Mouse (Mus musculus): ENCODE measurements at regions not wholly inside any gene's neighbourhood (a gene's known extent, or its start where the extent isn't known, plus 50 kb on each side); places are given as distances from the start of the nearest gene placed in this dataset.
A peak's percentile ranks its signal among the peaks of the same experiment; 100 is the strongest.

GRCm38 (mm10) chrX:142469048-142469634 is 78.8 kb upstream of the Acsl4 start:
- TF ChIP-seq CEBPB (IDR thresholded peaks at IDR 0.05; ENCODE audit: low read depth), result no peak
- Histone ChIP-seq H3K27me3 (ENCODE audit: control insufficient read depth, insufficient read depth, insufficient read length) (no peaks in the 10 kb centered on the region), H3K4me3 (ENCODE audit: insufficient read depth, poor library complexity, severe bottlenecking) (no peak overlapping the region), H3K79me2 (ENCODE audit: control insufficient read depth, insufficient read depth) (no peaks in the 10 kb centered on the region), H3ac (ENCODE audit: control insufficient read depth, insufficient read length, low read depth) (no peak overlapping the region), H3K36me3 (ENCODE audit: control insufficient read depth, insufficient read depth) (no peaks in the 10 kb centered on the region), H3K79me3 (ENCODE audit: low read depth) (no peaks in the 10 kb centered on the region)

- TF ChIP-seq CTCF (IDR thresholded peaks at IDR 0.05; ENCODE audit: control insufficient read depth, insufficient read depth, insufficient read length), result no peak
- TF ChIP-seq MYOG (IDR thresholded peaks at IDR 0.05; ENCODE audit: control insufficient read depth, extremely low read depth, insufficient read length), result no peak
- TF ChIP-seq USF1 (IDR thresholded peaks at IDR 0.05; ENCODE audit: low read depth), result no peak
- no peak for TF ChIP-seq MAX (IDR thresholded peaks at IDR 0.05)
- TF ChIP-seq CEBPB (IDR thresholded peaks at IDR 0.05; ENCODE audit: low read depth), result no peak
- TF ChIP-seq FOSL1 (IDR thresholded peaks at IDR 0.05; ENCODE audit: insufficient read depth, low read length, poor library complexity, severe bottlenecking), result no peak
- no peak for TF ChIP-seq MYOD1 (IDR thresholded peaks at IDR 0.05; ENCODE audit: control insufficient read depth, insufficient read length, low read depth)
Observed at GRCm38 (mm10) chrX:142470083-142470482, 79.7 kb upstream of the Acsl4 start.

GRCm38 (mm10) chrX:142481203-142481815 is 91.0 kb upstream of the Acsl4 start:
- no peaks in the 10 kb centered on the region for H3K79me2 ChIP-seq (ENCODE audit: control insufficient read depth, insufficient read depth)
- TF ChIP-seq CTCF (IDR thresholded peaks at IDR 0.05; ENCODE audit: control insufficient read depth, insufficient read depth, insufficient read length) (no peak), MAX (IDR thresholded peaks at IDR 0.05) (no peak), MYOG (IDR thresholded peaks at IDR 0.05; ENCODE audit: control insufficient read depth, extremely low read depth, insufficient read length) (no peak), CEBPB (IDR thresholded peaks at IDR 0.05; ENCODE audit: low read depth) (no peak), USF1 (IDR thresholded peaks at IDR 0.05; ENCODE audit: low read depth) (no peak)
- H3K4me3 ChIP-seq (ENCODE audit: insufficient read depth, poor library complexity, severe bottlenecking), result no peak overlapping the region
- H3K36me3 ChIP-seq (ENCODE audit: control insufficient read depth, insufficient read depth), result no peaks in the 10 kb centered on the region
- no peaks in the 10 kb centered on the region for H3K27me3 ChIP-seq (ENCODE audit: control insufficient read depth, insufficient read depth, insufficient read length)
- H3K79me3 ChIP-seq (ENCODE audit: low read depth), result no peaks in the 10 kb centered on the region
- no peak overlapping the region for H3ac ChIP-seq (ENCODE audit: control insufficient read depth, insufficient read length, low read depth)

More at GRCm38 (mm10) chrX:142470083-142470482, 79.7 kb upstream of the Acsl4 start:
- Histone ChIP-seq H3K79me2 (ENCODE audit: control insufficient read depth, insufficient read depth) (no peaks in the 10 kb centered on the region), H3K79me3 (ENCODE audit: low read depth) (no peaks in the 10 kb centered on the region), H3K4me3 (ENCODE audit: insufficient read depth, poor library complexity, severe bottlenecking) (no peak overlapping the region), H3ac (ENCODE audit: control insufficient read depth, insufficient read length, low read depth) (no peak overlapping the region), H3K36me3 (ENCODE audit: control insufficient read depth, insufficient read depth) (no peaks in the 10 kb centered on the region), H3K27me3 (ENCODE audit: control insufficient read depth, insufficient read depth, insufficient read length) (no peaks in the 10 kb centered on the region)

DNA sequence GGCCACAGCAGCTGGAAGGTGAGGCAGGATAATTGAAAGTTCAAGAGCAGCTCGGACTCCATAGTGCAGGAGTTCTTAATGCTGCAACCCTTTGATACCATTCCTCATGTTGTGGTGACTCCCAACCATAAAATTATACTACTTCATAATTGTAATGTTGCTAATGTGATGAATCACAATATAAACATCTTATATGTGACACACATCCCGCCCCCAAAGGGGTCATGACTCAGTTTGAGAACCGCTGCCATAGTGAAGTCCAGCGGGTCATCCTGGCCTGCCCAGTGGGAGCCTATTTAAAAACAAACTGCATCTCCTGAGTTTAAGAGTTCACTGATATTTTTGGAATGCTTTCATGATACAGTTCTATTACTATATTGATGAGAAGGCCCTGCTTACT is 97.7 kb upstream of the Acsl4 start:
- TF ChIP-seq USF1 (IDR thresholded peaks at IDR 0.05; ENCODE audit: low read depth) (no peak), MYOD1 (IDR thresholded peaks at IDR 0.05; ENCODE audit: control insufficient read depth, insufficient read length, low read depth) (peak; percentile 52), CEBPB (IDR thresholded peaks at IDR 0.05; ENCODE audit: low read depth) (peak; percentile 2), MAX (IDR thresholded peaks at IDR 0.05) (no peak), FOSL1 (IDR thresholded peaks at IDR 0.05; ENCODE audit: insufficient read depth, low read length, poor library complexity, severe bottlenecking) (peak; percentile 66)
- Histone ChIP-seq H3K36me3 (ENCODE audit: control insufficient read depth, insufficient read depth) (no peaks in the 10 kb centered on the region), H3K79me3 (ENCODE audit: low read depth) (no peaks in the 10 kb centered on the region), H3K27me3 (ENCODE audit: control insufficient read depth, insufficient read depth, insufficient read length) (no peaks in the 10 kb centered on the region), H3K79me2 (ENCODE audit: control insufficient read depth, insufficient read depth) (no peaks in the 10 kb centered on the region), H3K4me3 (ENCODE audit: insufficient read depth, poor library complexity, severe bottlenecking) (no peak overlapping the region), H3ac (ENCODE audit: control insufficient read depth, insufficient read length, low read depth) (no peak overlapping the region)

DNA sequence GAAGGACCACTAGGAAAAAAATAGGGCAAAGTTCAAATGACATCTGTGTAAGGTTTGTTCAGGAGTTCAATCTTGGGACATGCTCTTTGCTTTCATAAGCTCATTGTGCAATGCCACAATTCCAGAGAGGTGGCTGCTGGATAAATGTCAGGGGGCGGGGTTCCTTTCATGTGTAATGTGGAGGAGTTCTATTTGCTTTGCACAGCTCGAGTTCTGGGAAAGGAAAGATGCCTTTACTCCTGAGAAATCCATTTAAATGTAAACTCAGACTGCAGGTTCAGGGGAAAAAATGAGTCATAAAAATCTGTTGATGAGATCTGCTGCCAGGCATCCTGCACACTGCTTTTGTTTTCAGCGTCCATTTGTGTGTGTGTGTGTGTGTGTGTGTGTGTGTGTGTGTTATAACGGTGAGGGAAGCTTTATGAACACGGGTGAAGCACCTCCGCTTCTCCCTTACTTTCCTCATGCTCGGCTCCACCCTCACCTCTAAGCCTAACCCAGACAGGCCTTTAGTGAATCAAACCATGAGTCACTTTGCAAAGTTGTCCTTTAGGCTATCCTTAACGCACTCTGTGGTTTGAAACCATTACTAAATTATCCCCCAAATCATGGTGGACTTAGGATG is 99.9 kb upstream of the Acsl4 start:
- no peak overlapping the region for H3ac ChIP-seq (ENCODE audit: control insufficient read depth, insufficient read length, low read depth)
- no peaks in the 10 kb centered on the region for H3K36me3 ChIP-seq (ENCODE audit: control insufficient read depth, insufficient read depth)
- H3K79me3 ChIP-seq (ENCODE audit: low read depth), result no peaks in the 10 kb centered on the region
- TF ChIP-seq CEBPB (IDR thresholded peaks at IDR 0.05; ENCODE audit: low read depth) (peak; percentile 90), MAX (IDR thresholded peaks at IDR 0.05) (no peak), MYOD1 (IDR thresholded peaks at IDR 0.05; ENCODE audit: control insufficient read depth, insufficient read length, low read depth) (no peak), USF1 (IDR thresholded peaks at IDR 0.05; ENCODE audit: low read depth) (no peak), MYOG (IDR thresholded peaks at IDR 0.05; ENCODE audit: control insufficient read depth, extremely low read depth, insufficient read length) (no peak), CTCF (IDR thresholded peaks at IDR 0.05; ENCODE audit: control insufficient read depth, insufficient read depth, insufficient read length) (no peak), FOSL1 (IDR thresholded peaks at IDR 0.05; ENCODE audit: insufficient read depth, low read length, poor library complexity, severe bottlenecking) (no peak)
- no peaks in the 10 kb centered on the region for H3K79me2 ChIP-seq (ENCODE audit: control insufficient read depth, insufficient read depth)
- H3K4me3 ChIP-seq (ENCODE audit: insufficient read depth, poor library complexity, severe bottlenecking), result no peak overlapping the region
- no peaks in the 10 kb centered on the region for H3K27me3 ChIP-seq (ENCODE audit: control insufficient read depth, insufficient read depth, insufficient read length)

GRCm38 (mm10) chrX:142501094-142501493 is 110.8 kb upstream of the Acsl4 start:
- H3ac ChIP-seq (ENCODE audit: control insufficient read depth, insufficient read length, low read depth), result no peak overlapping the region
- H3K36me3 ChIP-seq (ENCODE audit: control insufficient read depth, insufficient read depth), result no peaks in the 10 kb centered on the region
- TF ChIP-seq USF1 (IDR thresholded peaks at IDR 0.05; ENCODE audit: low read depth), result no peak
- no peak for TF ChIP-seq MYOG (IDR thresholded peaks at IDR 0.05; ENCODE audit: control insufficient read depth, extremely low read depth, insufficient read length)
- no peak for TF ChIP-seq CEBPB (IDR thresholded peaks at IDR 0.05; ENCODE audit: low read depth)
- TF ChIP-seq MYOD1 (IDR thresholded peaks at IDR 0.05; ENCODE audit: control insufficient read depth, insufficient read length, low read depth), result no peak
- TF ChIP-seq MAX (IDR thresholded peaks at IDR 0.05), result no peak
- no peak for TF ChIP-seq CTCF (IDR thresholded peaks at IDR 0.05; ENCODE audit: control insufficient read depth, insufficient read depth, insufficient read length)
- TF ChIP-seq FOSL1 (IDR thresholded peaks at IDR 0.05; ENCODE audit: insufficient read depth, low read length, poor library complexity, severe bottlenecking), result no peak
- H3K79me2 ChIP-seq (ENCODE audit: control insufficient read depth, insufficient read depth), result no peaks in the 10 kb centered on the region
- H3K79me3 ChIP-seq (ENCODE audit: low read depth), result no peaks in the 10 kb centered on the region
- no peak overlapping the region for H3K4me3 ChIP-seq (ENCODE audit: insufficient read depth, poor library complexity, severe bottlenecking)
- H3K27me3 ChIP-seq (ENCODE audit: control insufficient read depth, insufficient read depth, insufficient read length), result no peaks in the 10 kb centered on the region
